Mouse (Mus musculus) frontal cortex, adult (tissue): ENCODE data around the gene 1700029F12Rik.

Experiments used
- ATAC-seq: cut with Nextera tagmentation; 2 replicates; pipeline ENCODE4 v1.9.2; 2017; ENCODE audit warnings: mild to moderate bottlenecking, moderate library complexity, mixed read lengths; ENCODE audit not compliant: low TSS enrichment

1700029F12Rik gene

GRCm38 (mm10) chr13:97030075-97030474 is 4.1 kb downstream of the 1700029F12Rik start:
- no peak for ATAC-seq

GRCm38 (mm10) chr13:97021906-97022305 is 12.3 kb downstream of the 1700029F12Rik start:
- no peak for ATAC-seq

GRCm38 (mm10) chr13:97020122-97020521 is 14.0 kb downstream of the 1700029F12Rik start:
- no peak for ATAC-seq

- ATAC-seq = no peak
Measured at GRCm38 (mm10) chr13:97017711-97018110, 16.5 kb downstream of the 1700029F12Rik start.

GRCm38 (mm10) chr13:97014366-97014765 is 19.8 kb downstream of the 1700029F12Rik start:
- no peak for ATAC-seq

GRCm38 (mm10) chr13:97008266-97009153 is 25.7 kb downstream of the 1700029F12Rik start:
- peak; percentile 79 for ATAC-seq

GRCm38 (mm10) chr13:97007501-97008265 is 26.5 kb downstream of the 1700029F12Rik start:
- ATAC-seq = peak; percentile 75

GRCm38 (mm10) chr13:97006784-97007183 is 27.4 kb downstream of the 1700029F12Rik start:
- ATAC-seq = no peak

- ATAC-seq = no peak
Measured at GRCm38 (mm10) chr13:96997080-96997479, 37.1 kb downstream of the 1700029F12Rik start.

- no peak for ATAC-seq
Measured at GRCm38 (mm10) chr13:96995243-96995642, 38.9 kb downstream of the 1700029F12Rik start.

- no peak for ATAC-seq
Measured at GRCm38 (mm10) chr13:96993291-96993989, 40.7 kb downstream of the 1700029F12Rik start.

GRCm38 (mm10) chr13:96990561-96991265 is 43.4 kb downstream of the 1700029F12Rik start:
- ATAC-seq = no peak

- ATAC-seq = no peak
Measured at GRCm38 (mm10) chr13:96990045-96990444, 44.1 kb downstream of the 1700029F12Rik start.

- ATAC-seq = no peak
Measured at GRCm38 (mm10) chr13:96989129-96989528, 45.0 kb downstream of the 1700029F12Rik start.

- ATAC-seq = no peak
Measured at GRCm38 (mm10) chr13:96985599-96986275, 48.4 kb downstream of the 1700029F12Rik start.

GRCm38 (mm10) chr13:96984688-96985087 is 49.5 kb downstream of the 1700029F12Rik start:
- ATAC-seq = no peak

GRCm38 (mm10) chr13:96983251-96984126 is 50.7 kb downstream of the 1700029F12Rik start:
- no peak for ATAC-seq

GRCm38 (mm10) chr13:96980561-96980960 is 53.6 kb downstream of the 1700029F12Rik start:
- no peak for ATAC-seq

- peak; percentile 93 for ATAC-seq
Measured at GRCm38 (mm10) chr13:96976986-96977595, 57.1 kb downstream of the 1700029F12Rik start.
